Mouse (Mus musculus) bone marrow macrophage, adult 2 months (primary cell): ENCODE measurements at regions not wholly inside any gene's neighbourhood (a gene's known extent, or its start where the extent isn't known, plus 50 kb on each side); places are given as distances from the start of the nearest gene placed in this dataset.

Source experiments
- CTCF ChIP-seq: IDR thresholded peaks from 2 replicates; pipeline ENCODE4 v1.5.1; 2012; ENCODE audit warnings: low read depth, mild to moderate bottlenecking, low read length, moderate library complexity
- POLR2A ChIP-seq: IDR thresholded peaks from 2 replicates; pipeline ENCODE4 v1.6.1; 2012; ENCODE audit warnings: mild to moderate bottlenecking, low read depth, low read length, borderline replicate concordance

GRCm38 (mm10) chr8:77804956-77805355 lies 80.7 kb upstream of the Ednra start:
- TF ChIP-seq POLR2A, result no peak
- no peak for TF ChIP-seq CTCF
